Mouse (Mus musculus): Measurements from ENCODE around the gene D430041D05Rik. TPM values are rescaled to one million over a fixed set of nuclear protein-coding genes. Genes with fewer than 3 reads are reported as not detected.

Gene D430041D05Rik
- polyA plus RNA-seq (2012; ENCODE audit: insufficient read depth, low replicate concordance), result 0.03 and 0.27 TPM in 2 replicates

DNA sequence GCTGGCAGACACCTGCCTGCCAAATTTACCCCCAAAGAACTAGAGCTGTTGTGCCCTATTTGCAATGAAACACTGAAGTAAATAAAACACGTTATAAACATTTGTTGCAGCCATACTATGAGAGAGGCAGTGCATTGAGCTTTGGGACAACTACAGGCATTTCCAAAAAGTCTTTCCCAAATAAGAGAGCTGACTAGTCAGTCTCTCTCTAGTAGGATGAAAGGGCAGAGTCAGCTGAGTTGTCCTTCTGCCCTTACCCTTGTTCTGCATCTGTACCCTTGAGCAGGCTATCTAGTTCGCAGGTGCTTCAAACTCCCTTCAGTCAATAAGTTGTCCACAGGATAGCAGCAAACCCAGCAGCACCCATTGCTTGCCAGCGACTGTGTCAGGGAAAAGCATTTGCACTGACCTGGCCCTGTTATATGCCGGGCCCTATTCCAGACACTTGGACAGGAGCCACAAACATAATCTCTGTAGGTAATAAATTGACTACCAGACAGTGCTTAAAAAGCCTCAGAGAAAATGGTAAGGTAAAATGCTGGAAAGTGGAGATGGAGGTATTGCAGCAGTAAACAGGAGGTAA is at the start of gene D430041D05Rik:
TSS of gene D430041D05Rik (minus strand) at position 51 of the 583 bp plus-strand sequence.
- Histone ChIP-seq H3K9me3 (peaks cover 11% of the 10 kb centered on the region; the same call in 1 of the 2 replicates), H3K4me3 (replicated peaks) (peak within 1 kb of the TSS; percentile 86), H3K4me1 (peaks cover 13% of the 10 kb centered on the region), H3K27me3 (replicated peaks) (peaks cover 85% of the 10 kb centered on the region), H3K36me3 (replicated peaks; ENCODE audit: low read length) (no peaks in the 10 kb centered on the region)
- TF ChIP-seq FLI1 (IDR thresholded peaks at IDR 0.05; ENCODE audit: low read length), result no peak
- no peak for TF ChIP-seq GATA1 (IDR thresholded peaks at IDR 0.05; ENCODE audit: borderline replicate concordance, low read length)

DNA sequence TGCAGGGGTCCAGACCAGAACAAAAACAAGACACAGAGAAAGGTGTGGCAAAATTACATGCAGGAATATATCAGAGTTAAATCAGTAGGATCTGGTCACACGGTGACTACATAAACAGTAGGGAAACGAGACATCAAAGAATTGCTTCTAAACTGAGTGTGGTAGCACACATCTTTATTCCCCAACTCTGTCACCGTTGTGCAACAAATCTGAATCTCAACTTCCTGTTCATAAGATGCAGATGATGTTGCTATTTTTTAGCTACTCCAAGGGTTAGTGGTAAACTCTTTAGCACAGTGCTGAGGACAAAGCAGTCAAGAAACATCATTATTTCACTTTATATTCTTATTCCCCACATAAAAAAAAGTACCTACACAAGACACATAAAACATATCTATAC is 49.2 kb upstream of the D430041D05Rik start:
- TF ChIP-seq FLI1 (IDR thresholded peaks at IDR 0.05; ENCODE audit: low read length), result no peak
- no peak for TF ChIP-seq GATA1 (IDR thresholded peaks at IDR 0.05; ENCODE audit: borderline replicate concordance, low read length)
- Histone ChIP-seq H3K4me1 (peaks cover 52% of the 10 kb centered on the region), H3K36me3 (replicated peaks; ENCODE audit: low read length) (peaks cover 11% of the 10 kb centered on the region), H3K9me3 (no peaks in the 10 kb centered on the region), H3K27me3 (replicated peaks) (no peaks in the 10 kb centered on the region), H3K4me3 (replicated peaks) (no peak overlapping the region)

DNA sequence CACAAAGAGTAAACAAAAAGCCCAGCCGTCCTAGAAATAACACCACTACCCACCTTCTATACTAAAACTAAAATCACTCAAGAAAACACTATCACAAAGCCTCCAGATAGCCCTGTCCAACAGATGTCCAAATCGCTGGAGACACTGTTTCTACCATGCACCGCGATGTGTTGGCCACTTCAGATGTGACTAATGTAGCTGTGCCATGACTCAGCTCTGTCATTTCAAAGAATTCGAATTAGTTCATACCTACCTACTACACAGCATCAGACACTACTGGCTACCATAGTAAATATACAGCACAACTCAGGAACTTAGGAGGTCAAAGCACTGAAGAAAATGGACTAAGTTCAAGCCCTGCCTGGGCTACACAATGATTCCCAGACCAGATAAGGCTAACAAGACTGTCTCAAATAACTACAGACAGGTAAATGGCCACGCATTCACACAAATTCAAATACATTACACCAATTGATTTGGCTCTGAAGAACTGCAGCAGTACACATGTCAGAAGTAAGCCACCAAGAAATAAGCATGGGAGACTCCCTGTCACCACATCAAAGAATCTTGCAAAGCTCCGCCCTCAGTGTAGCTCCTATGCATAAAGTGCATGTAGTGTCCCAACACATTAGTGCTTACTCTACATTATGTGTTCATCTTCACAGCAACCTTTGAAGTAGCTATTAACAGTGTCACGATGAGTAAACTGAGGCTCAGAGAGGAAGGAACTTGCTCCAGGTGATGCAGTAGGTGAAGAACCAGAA is 47.9 kb upstream of the D430041D05Rik start:
- no peak for TF ChIP-seq GATA1 (IDR thresholded peaks at IDR 0.05; ENCODE audit: borderline replicate concordance, low read length)
- no peak for TF ChIP-seq FLI1 (IDR thresholded peaks at IDR 0.05; ENCODE audit: low read length)
- Histone ChIP-seq H3K4me3 (replicated peaks) (no peak overlapping the region), H3K9me3 (no peaks in the 10 kb centered on the region), H3K27me3 (replicated peaks) (no peaks in the 10 kb centered on the region), H3K4me1 (peaks cover 63% of the 10 kb centered on the region), H3K36me3 (replicated peaks; ENCODE audit: low read length) (peaks cover 8% of the 10 kb centered on the region)

DNA sequence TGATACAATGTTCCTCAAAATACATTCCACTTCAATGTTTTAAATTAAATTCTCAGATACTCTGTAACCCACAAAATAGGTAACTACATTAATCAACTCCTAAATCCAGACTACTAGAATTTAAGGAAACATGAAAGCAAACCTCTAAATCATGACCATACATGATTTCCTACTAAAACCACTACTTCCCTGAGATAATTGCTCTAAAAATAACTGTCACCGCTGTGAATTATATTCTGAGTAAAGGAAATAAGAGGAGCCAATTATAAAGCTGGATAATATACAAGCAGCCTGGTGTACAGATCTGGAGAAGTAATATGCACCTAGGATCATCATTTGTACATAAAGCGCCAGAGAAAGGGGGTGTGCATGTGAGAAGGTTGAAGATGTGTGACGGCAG is 46.3 kb upstream of the D430041D05Rik start:
- H3K9me3 ChIP-seq, result no peaks in the 10 kb centered on the region
- H3K36me3 ChIP-seq (replicated peaks; ENCODE audit: low read length), result no peaks in the 10 kb centered on the region
- no peaks in the 10 kb centered on the region for H3K27me3 ChIP-seq (replicated peaks)
- TF ChIP-seq GATA1 (IDR thresholded peaks at IDR 0.05; ENCODE audit: borderline replicate concordance, low read length) (no peak), FLI1 (IDR thresholded peaks at IDR 0.05; ENCODE audit: low read length) (no peak)
- peaks cover 65% of the 10 kb centered on the region for H3K4me1 ChIP-seq
- peak overlapping the region; percentile 72 for H3K4me3 ChIP-seq (replicated peaks)

DNA sequence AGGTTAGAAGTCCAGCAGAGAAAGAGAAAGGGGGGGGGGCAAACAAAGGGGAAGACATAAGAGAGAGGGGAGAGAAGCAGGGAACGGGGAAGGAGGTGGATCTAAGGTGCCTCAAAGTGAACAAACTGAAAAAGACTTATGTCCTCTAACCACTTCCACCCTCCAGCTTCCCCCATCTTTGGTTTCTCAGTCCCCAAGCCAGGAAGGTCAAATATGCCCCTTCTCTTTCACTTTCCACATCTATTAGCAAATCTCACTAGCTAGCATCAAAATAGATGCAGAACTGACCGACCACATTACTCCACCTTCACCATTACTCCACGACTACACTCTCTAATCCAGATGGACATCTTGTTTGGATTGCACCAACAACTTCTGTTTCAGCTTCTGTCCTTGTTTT is 39.9 kb upstream of the D430041D05Rik start:
- no peak for TF ChIP-seq GATA1 (IDR thresholded peaks at IDR 0.05; ENCODE audit: borderline replicate concordance, low read length)
- no peak for TF ChIP-seq FLI1 (IDR thresholded peaks at IDR 0.05; ENCODE audit: low read length)
- Histone ChIP-seq H3K4me1 (peaks cover 54% of the 10 kb centered on the region), H3K27me3 (replicated peaks) (no peaks in the 10 kb centered on the region)

DNA sequence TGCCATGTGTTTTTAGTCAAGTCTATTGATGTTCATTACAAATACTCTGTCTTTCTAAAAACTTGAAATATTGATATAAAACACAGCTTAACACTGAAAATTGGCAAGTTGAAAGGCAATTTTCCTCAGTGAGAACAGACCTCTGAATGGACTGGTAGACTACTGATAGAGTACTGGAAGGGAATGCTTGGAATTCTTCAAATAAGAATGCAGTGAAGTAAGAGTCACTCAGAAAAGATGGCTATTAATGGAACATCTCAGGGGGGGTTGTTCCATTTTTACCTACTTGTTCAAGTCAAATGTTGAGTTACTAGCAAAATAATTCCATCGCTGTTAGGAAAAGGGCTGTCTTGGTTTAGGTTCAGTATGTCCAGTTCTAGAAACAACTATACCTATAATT is 38.4 kb upstream of the D430041D05Rik start:
- Histone ChIP-seq H3K9me3 (no peaks in the 10 kb centered on the region), H3K4me1 (peaks cover 48% of the 10 kb centered on the region), H3K36me3 (replicated peaks; ENCODE audit: low read length) (peaks cover 16% of the 10 kb centered on the region), H3K27me3 (replicated peaks) (no peaks in the 10 kb centered on the region), H3K4me3 (replicated peaks) (no peak overlapping the region)
- TF ChIP-seq FLI1 (IDR thresholded peaks at IDR 0.05; ENCODE audit: low read length), result no peak
- TF ChIP-seq GATA1 (IDR thresholded peaks at IDR 0.05; ENCODE audit: borderline replicate concordance, low read length), result no peak

More for the DNA sequence above, 39.9 kb upstream of the D430041D05Rik start:
- H3K9me3 ChIP-seq, result no peaks in the 10 kb centered on the region
- H3K4me3 ChIP-seq (replicated peaks), result no peak overlapping the region
- peaks cover 9% of the 10 kb centered on the region for H3K36me3 ChIP-seq (replicated peaks; ENCODE audit: low read length)

DNA sequence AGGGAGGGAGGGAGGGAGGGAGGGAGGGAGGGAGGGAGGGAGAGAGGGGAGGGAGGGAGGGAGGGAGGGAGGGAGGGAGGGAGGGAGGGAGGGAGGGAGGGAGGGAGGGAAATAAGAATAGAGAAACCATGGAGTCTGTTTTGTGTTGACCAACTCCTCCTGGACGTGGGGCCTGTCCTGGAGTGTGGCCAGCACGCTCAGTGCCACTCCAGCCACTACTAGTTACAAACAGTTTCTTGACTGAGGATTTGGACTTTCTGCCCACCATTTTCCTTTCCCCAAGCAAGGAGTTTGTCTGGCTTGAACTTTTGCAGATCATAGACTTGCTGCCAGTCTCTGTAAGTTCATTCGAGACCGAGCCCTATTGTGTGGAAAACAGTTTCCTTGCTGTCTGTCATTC is 37.4 kb upstream of the D430041D05Rik start:
- no peaks in the 10 kb centered on the region for H3K9me3 ChIP-seq
- peaks cover 38% of the 10 kb centered on the region for H3K4me1 ChIP-seq
- no peaks in the 10 kb centered on the region for H3K27me3 ChIP-seq (replicated peaks)
- TF ChIP-seq FLI1 (IDR thresholded peaks at IDR 0.05; ENCODE audit: low read length) (no peak), GATA1 (IDR thresholded peaks at IDR 0.05; ENCODE audit: borderline replicate concordance, low read length) (no peak)
- peaks cover 24% of the 10 kb centered on the region for H3K36me3 ChIP-seq (replicated peaks; ENCODE audit: low read length)
- no peak overlapping the region for H3K4me3 ChIP-seq (replicated peaks)

DNA sequence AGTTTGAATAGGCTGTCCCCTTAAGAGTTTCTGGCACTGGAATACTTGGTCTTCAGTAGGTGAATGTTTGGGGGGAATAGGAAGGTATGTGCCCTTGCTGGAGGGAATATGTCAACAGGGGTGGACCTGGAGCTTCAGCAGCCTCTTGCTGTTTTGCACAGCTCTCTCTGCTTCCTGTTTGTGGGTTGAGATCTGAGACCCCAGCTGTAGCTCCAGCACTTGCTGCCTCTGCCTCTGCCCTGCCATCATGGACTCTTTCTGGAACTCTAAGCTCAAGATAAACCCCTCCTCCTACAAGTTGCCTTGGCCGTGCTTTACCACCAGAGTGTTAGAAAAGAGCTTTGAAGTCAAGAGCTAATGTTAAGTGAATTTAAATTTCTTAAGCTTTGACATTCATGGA is 35.2 kb upstream of the D430041D05Rik start:
- Histone ChIP-seq H3K27me3 (replicated peaks) (no peaks in the 10 kb centered on the region), H3K4me1 (peaks cover 32% of the 10 kb centered on the region), H3K4me3 (replicated peaks) (no peak overlapping the region), H3K36me3 (replicated peaks; ENCODE audit: low read length) (peaks cover 46% of the 10 kb centered on the region), H3K9me3 (no peaks in the 10 kb centered on the region)
- TF ChIP-seq GATA1 (IDR thresholded peaks at IDR 0.05; ENCODE audit: borderline replicate concordance, low read length) (no peak), FLI1 (IDR thresholded peaks at IDR 0.05; ENCODE audit: low read length) (no peak)

DNA sequence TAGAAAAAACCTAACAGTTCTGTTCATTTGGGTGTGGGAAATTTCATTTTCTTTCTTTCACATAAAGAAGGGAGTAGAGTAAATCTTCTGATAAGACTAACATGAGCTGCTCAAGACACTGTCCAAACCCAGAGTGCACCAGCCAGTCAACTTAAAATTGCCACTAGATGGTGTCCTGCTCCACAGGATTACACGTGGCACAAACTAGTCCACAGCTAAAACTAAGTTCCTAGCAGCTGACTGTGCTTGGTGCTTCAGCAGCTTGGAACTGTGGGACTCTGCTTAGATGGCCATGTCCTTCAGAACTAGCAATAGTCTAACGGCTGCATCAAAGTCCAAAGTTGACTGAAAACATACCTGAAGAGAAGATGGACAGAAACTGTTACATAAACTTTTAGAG is 34.0 kb upstream of the D430041D05Rik start:
- Histone ChIP-seq H3K4me3 (replicated peaks) (no peak overlapping the region), H3K27me3 (replicated peaks) (no peaks in the 10 kb centered on the region), H3K9me3 (no peaks in the 10 kb centered on the region), H3K4me1 (peaks cover 25% of the 10 kb centered on the region), H3K36me3 (replicated peaks; ENCODE audit: low read length) (peaks cover 59% of the 10 kb centered on the region)
- no peak for TF ChIP-seq GATA1 (IDR thresholded peaks at IDR 0.05; ENCODE audit: borderline replicate concordance, low read length)

DNA sequence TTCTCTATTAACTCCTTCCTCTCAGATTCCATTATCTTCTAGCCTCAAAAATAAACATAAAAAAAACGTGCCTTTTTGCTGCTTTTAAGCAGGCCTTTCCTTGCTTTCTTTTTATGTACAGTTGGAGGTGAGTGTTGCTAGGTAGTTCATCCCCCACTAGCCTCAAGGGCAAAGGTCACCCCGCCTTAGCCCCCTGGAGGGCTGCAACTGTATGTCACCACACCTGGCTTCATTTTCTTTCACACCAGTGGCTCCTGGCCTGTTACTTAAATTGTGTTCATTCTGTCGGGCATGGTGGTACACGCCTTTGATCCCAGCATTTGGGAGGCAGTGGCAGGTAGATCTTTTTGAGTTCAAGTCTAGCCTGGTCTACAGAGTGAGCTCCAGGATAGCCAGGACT is 31.5 kb upstream of the D430041D05Rik start:
- peaks cover 74% of the 10 kb centered on the region for H3K36me3 ChIP-seq (replicated peaks; ENCODE audit: low read length)
- H3K4me1 ChIP-seq, result peaks cover 21% of the 10 kb centered on the region
- no peak for TF ChIP-seq FLI1 (IDR thresholded peaks at IDR 0.05; ENCODE audit: low read length)
- no peak for TF ChIP-seq GATA1 (IDR thresholded peaks at IDR 0.05; ENCODE audit: borderline replicate concordance, low read length)
- no peaks in the 10 kb centered on the region for H3K9me3 ChIP-seq
- no peaks in the 10 kb centered on the region for H3K27me3 ChIP-seq (replicated peaks)
- H3K4me3 ChIP-seq (replicated peaks), result no peak overlapping the region
